Mouse (Mus musculus): ENCODE measurements at regions not wholly inside any gene's neighbourhood (a gene's known extent, or its start where the extent isn't known, plus 50 kb on each side); places are given as distances from the start of the nearest gene placed in this dataset.

GRCm38 (mm10) chr17:84880946-84881345 lies 75.6 kb upstream of the Ppm1b start:
- Histone ChIP-seq H3K9me3 (ENCODE audit: control insufficient read depth, low read length) (no peaks in the 10 kb centered on the region), H3K9ac (ENCODE audit: low read depth, low read length, severe bottlenecking) (no peak overlapping the region), H3K4me3 (replicated peaks; ENCODE audit: low read length) (no peak overlapping the region), H3K4me2 (replicated peaks; ENCODE audit: low read depth, low read length, severe bottlenecking) (no peak overlapping the region), H3K4me1 (ENCODE audit: control insufficient read depth, insufficient read depth, low read length) (no peaks in the 10 kb centered on the region), H3K27ac (replicated peaks; ENCODE audit: low read depth, low read length) (no peak overlapping the region), H3K27me3 (ENCODE audit: control insufficient read depth, insufficient read depth, low read length) (no peaks in the 10 kb centered on the region), H3K36me3 (ENCODE audit: control insufficient read depth, insufficient read depth, low read length) (no peaks in the 10 kb centered on the region)
- TF ChIP-seq POLR2A (IDR thresholded peaks at IDR 0.05; ENCODE audit: borderline replicate concordance, extremely low read depth, insufficient read depth, insufficient read length) = no peak
- 57% methylated on average over 2 of the region's 2 CpGs for WGBS
- DNase-seq (ENCODE audit: low spot score) = no peak
- no peak for ATAC-seq (ENCODE audit: low FRiP score, low read depth)

- Histone ChIP-seq H3K36me3 (ENCODE audit: control insufficient read depth, insufficient read depth, low read length) (no peaks in the 10 kb centered on the region), H3K27me3 (ENCODE audit: control insufficient read depth, insufficient read depth, low read length) (no peaks in the 10 kb centered on the region), H3K9me3 (ENCODE audit: control insufficient read depth, low read length) (no peaks in the 10 kb centered on the region), H3K27ac (replicated peaks; ENCODE audit: low read depth, low read length) (no peak overlapping the region), H3K4me1 (ENCODE audit: control insufficient read depth, insufficient read depth, low read length) (no peaks in the 10 kb centered on the region), H3K4me2 (replicated peaks; ENCODE audit: low read depth, low read length, severe bottlenecking) (no peak overlapping the region), H3K4me3 (replicated peaks; ENCODE audit: low read length) (no peak overlapping the region), H3K9ac (ENCODE audit: low read depth, low read length, severe bottlenecking) (no peak overlapping the region)
- no peak for TF ChIP-seq POLR2A (IDR thresholded peaks at IDR 0.05; ENCODE audit: borderline replicate concordance, extremely low read depth, insufficient read depth, insufficient read length)
- DNase-seq (ENCODE audit: low spot score) (no peak), ATAC-seq (ENCODE audit: low FRiP score, low read depth) (no peak)
- 76% methylated on average over 5 of the region's 5 CpGs for WGBS
Measured at GRCm38 (mm10) chr17:84888525-84888924, 68.0 kb upstream of the Ppm1b start.

GRCm38 (mm10) chr17:84890871-84891599 lies 65.5 kb upstream of the Ppm1b start:
- no peak overlapping the region for H3K27ac ChIP-seq (replicated peaks; ENCODE audit: low read depth, low read length)
- H3K4me2 ChIP-seq (replicated peaks; ENCODE audit: low read depth, low read length, severe bottlenecking) = no peak overlapping the region
- no peaks in the 10 kb centered on the region for H3K4me1 ChIP-seq (ENCODE audit: control insufficient read depth, insufficient read depth, low read length)
- no peaks in the 10 kb centered on the region for H3K27me3 ChIP-seq (ENCODE audit: control insufficient read depth, insufficient read depth, low read length)
- WGBS = 64% methylated on average over 12 of the region's 12 CpGs
- ATAC-seq (ENCODE audit: low FRiP score, low read depth) = no peak
- H3K9me3 ChIP-seq (ENCODE audit: control insufficient read depth, low read length) = no peaks in the 10 kb centered on the region
- no peak overlapping the region for H3K9ac ChIP-seq (ENCODE audit: low read depth, low read length, severe bottlenecking)
- H3K4me3 ChIP-seq (replicated peaks; ENCODE audit: low read length) = no peak overlapping the region
- no peak for TF ChIP-seq POLR2A (IDR thresholded peaks at IDR 0.05; ENCODE audit: borderline replicate concordance, extremely low read depth, insufficient read depth, insufficient read length)
- DNase-seq (ENCODE audit: low spot score) = no peak
- H3K36me3 ChIP-seq (ENCODE audit: control insufficient read depth, insufficient read depth, low read length) = no peaks in the 10 kb centered on the region

- Histone ChIP-seq H3K36me3 (ENCODE audit: control insufficient read depth, insufficient read depth, low read length) (no peaks in the 10 kb centered on the region), H3K9ac (ENCODE audit: low read depth, low read length, severe bottlenecking) (no peak overlapping the region), H3K4me2 (replicated peaks; ENCODE audit: low read depth, low read length, severe bottlenecking) (no peak overlapping the region), H3K27me3 (ENCODE audit: control insufficient read depth, insufficient read depth, low read length) (no peaks in the 10 kb centered on the region), H3K9me3 (ENCODE audit: control insufficient read depth, low read length) (no peaks in the 10 kb centered on the region), H3K4me1 (ENCODE audit: control insufficient read depth, insufficient read depth, low read length) (no peaks in the 10 kb centered on the region), H3K4me3 (replicated peaks; ENCODE audit: low read length) (no peak overlapping the region), H3K27ac (replicated peaks; ENCODE audit: low read depth, low read length) (no peak overlapping the region)
- DNase-seq (ENCODE audit: low spot score) (no peak), ATAC-seq (ENCODE audit: low FRiP score, low read depth) (no peak)
- TF ChIP-seq POLR2A (IDR thresholded peaks at IDR 0.05; ENCODE audit: borderline replicate concordance, extremely low read depth, insufficient read depth, insufficient read length) = no peak
- WGBS = 81% methylated on average over 16 of the region's 16 CpGs
Measured at GRCm38 (mm10) chr17:84893273-84894033, 63.1 kb upstream of the Ppm1b start.

- no peak overlapping the region for H3K4me2 ChIP-seq (replicated peaks; ENCODE audit: low read depth, low read length, severe bottlenecking)
- H3K27ac ChIP-seq (replicated peaks; ENCODE audit: low read depth, low read length) = no peak overlapping the region
- H3K36me3 ChIP-seq (ENCODE audit: control insufficient read depth, insufficient read depth, low read length) = no peaks in the 10 kb centered on the region
- no peak for ATAC-seq (ENCODE audit: low FRiP score, low read depth)
- DNase-seq (ENCODE audit: low spot score) = no peak
- no peaks in the 10 kb centered on the region for H3K27me3 ChIP-seq (ENCODE audit: control insufficient read depth, insufficient read depth, low read length)
- WGBS = 80% methylated on average over 3 of the region's 3 CpGs
- no peak for TF ChIP-seq POLR2A (IDR thresholded peaks at IDR 0.05; ENCODE audit: borderline replicate concordance, extremely low read depth, insufficient read depth, insufficient read length)
- H3K4me3 ChIP-seq (replicated peaks; ENCODE audit: low read length) = no peak overlapping the region
- H3K9me3 ChIP-seq (ENCODE audit: control insufficient read depth, low read length) = no peaks in the 10 kb centered on the region
- no peak overlapping the region for H3K9ac ChIP-seq (ENCODE audit: low read depth, low read length, severe bottlenecking)
- H3K4me1 ChIP-seq (ENCODE audit: control insufficient read depth, insufficient read depth, low read length) = no peaks in the 10 kb centered on the region
Measured at GRCm38 (mm10) chr17:84895526-84895925, 61.0 kb upstream of the Ppm1b start.

Measured in limb, embryonic 14.5 days (tissue).